Mouse (Mus musculus): ENCODE data around the gene Qprt. TPM values are rescaled to one million over a fixed set of nuclear protein-coding genes. Genes with fewer than 3 reads are reported as not detected.

Qprt gene
- total RNA-seq, 2 experiments from 2014 or later, result 0.25 TPM; not detected in 1

GRCm38 (mm10) chr7:127082995-127083394 is 39.0 kb downstream of the Qprt start:
- DNase-seq (ENCODE audit: low spot score in 2 of 2), result no peak
- intact Hi-C loops (cut with DNase I), result no loop called here

GRCm38 (mm10) chr7:127082271-127082670 is 39.8 kb downstream of the Qprt start:
- DNase-seq (ENCODE audit: low spot score in 2 of 2), result no peak
- intact Hi-C loops (cut with DNase I), result no loop called here

DNA sequence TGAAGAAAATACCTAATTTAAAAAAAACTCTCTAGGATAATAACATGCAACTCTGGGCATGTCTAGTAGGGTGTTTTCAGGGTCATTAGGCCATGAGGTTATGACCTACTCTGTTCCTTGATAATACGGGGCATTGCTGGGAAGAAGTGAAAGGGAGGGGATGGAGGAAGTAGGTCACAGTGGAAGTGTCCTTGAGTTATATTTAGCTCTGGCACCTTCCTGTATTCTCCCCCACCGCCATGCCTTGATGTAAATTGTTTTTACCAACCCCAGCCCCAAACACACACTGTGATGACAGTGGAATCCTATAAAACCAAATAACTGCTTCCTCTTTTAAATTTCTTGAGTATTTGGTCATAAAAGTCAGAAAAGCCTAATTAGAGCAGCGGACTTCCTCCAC is 42.0 kb downstream of the Qprt start:
- intact Hi-C loops (cut with DNase I), result no loop called here
- DNase-seq (ENCODE audit: low spot score in 2 of 2), result no peak

- intact Hi-C loops (cut with DNase I), result no loop called here
- no peak for DNase-seq (ENCODE audit: low spot score in 2 of 2)
Observed at GRCm38 (mm10) chr7:127077692-127078091, 44.3 kb downstream of the Qprt start.

DNA sequence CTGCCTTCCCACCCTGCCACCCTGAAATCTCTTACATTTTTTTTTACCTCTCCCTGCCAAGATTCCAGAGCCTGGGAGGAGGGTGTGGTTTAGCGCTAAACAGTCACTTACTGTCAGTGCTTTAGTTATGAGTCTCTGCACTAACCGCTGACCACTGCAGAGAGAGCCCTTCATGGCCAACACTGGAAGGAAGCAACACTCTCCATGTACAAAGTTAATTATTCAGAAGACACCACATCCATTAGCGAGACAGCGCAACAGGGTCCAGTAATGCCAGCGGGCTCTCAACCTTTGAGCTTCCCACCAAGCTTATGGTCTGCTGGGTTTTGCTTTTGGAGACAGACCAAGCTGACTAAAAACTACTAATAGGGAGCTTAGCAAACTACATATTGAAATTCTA is 45.8 kb downstream of the Qprt start:
- intact Hi-C loops (cut with DNase I), result no loop called here
- DNase-seq (ENCODE audit: low spot score in 2 of 2), result no peak

GRCm38 (mm10) chr7:127073221-127073620 is 48.8 kb downstream of the Qprt start:
- no peak for DNase-seq (ENCODE audit: low spot score in 2 of 2)
- intact Hi-C loops (cut with DNase I), result no loop called here

DNA sequence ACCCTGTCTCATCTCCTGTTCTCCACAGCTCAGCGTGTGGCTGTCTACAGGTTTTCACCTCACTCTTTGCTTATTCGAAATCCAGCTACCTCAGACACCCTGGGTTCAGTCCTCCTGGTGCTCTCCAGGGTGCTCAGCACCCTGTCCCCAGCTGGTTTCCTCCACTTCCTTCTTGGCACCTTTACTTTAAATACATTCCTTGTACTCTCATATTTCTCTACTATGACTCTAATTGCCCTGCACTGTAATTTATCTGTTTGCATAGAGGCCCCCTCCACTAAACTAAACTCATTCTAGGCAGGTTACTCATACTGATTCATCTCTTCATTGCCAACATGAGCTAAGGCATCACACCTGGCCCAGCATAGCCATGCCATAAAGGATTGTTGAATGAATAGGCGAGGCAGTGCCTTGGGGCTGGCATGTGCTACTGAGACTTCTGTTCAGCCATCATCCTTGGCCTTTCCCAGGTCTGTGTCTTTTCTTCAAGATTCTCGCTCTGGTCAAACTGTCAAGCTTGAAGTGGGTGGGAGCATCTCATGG is 51.1 kb downstream of the Qprt start:
- intact Hi-C loops (cut with DNase I), result no loop called here
- no peak for DNase-seq (ENCODE audit: low spot score in 2 of 2)

DNA sequence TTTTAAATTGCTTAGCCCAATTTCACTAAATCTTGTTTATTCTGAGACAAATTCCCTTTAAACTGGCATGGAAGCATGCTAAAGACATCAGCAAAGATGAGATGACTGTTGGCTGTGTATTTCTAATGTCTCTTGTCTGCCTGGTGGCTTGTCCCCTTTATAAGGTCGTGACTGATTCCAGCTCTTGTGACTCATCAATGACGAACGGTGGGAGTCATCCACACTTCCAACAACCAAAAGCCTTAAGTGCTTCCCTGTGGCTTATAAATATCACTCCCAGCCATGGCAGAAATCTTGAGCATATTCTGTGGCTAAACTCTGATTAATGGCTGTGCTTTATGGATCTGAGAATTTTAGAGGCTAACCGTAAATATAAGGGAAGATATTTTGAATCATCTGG is 55.7 kb downstream of the Qprt start:
- intact Hi-C loops (cut with DNase I), result no loop called here
- no peak for DNase-seq (ENCODE audit: low spot score in 2 of 2)

DNA sequence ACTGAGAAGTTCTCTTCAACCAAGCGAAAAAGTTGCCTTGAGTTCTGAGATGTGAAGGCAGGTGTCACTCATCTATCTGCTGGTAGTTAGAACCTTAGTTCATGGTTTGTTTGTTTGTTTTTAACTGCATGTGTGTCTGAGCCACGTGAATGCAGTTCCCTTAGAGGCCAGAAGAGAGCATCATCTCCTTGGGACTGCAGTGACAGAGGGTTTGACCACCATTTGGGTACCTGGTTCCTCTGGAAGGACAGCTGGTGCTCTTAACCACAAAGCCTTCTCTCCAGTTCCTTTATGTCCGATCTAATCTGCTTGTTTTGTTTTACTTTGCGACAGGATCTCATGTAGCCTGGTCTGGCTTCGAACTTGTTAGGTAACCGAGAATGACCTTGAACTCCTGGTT is 56.5 kb downstream of the Qprt start:
- intact Hi-C loops (cut with DNase I), result no loop called here
- no peak for DNase-seq (ENCODE audit: low spot score in 2 of 2)

Other genes with a start within 250 kb of the Qprt start
- gene Taok2, start 237.5 kb downstream of the Qprt start, total RNA-seq (2021), result 100 to 1,000 TPM; 163 to 169 TPM
- 10 to 100 TPM; 21.1 to 23.7 TPM for gene Tmem219, start 199.3 kb downstream of the Qprt start, total RNA-seq (2021)
- gene Kctd13, start 193.3 kb downstream of the Qprt start, total RNA-seq (2021), result 100 to 1,000 TPM; 144 to 151 TPM
- gene Asphd1, start 172.6 kb downstream of the Qprt start, total RNA-seq (2021), result 10 to 100 TPM; 49.1 to 52.0 TPM
- gene Sez6l2, start 171.7 kb downstream of the Qprt start, total RNA-seq (2021), result 100 to 1,000 TPM; 335 to 339 TPM
- 100 to 1,000 TPM; 187 to 196 TPM for gene Cdipt, start 146.3 kb downstream of the Qprt start, total RNA-seq (2021)
- under 1 TPM in 1 of 2 experiments, not detected in 1; 0.42 TPM for gene Cdiptos, start 146.1 kb downstream of the Qprt start, total RNA-seq (2021)
- gene Mvp, start 107.6 kb downstream of the Qprt start, total RNA-seq (2021), result 1 to 10 TPM; 4.9 to 5.1 TPM
- not detected for gene Pagr1b, start 105.7 kb downstream of the Qprt start, total RNA-seq (2021)
- gene Pagr1a, start 104.9 kb downstream of the Qprt start, total RNA-seq (2021), result 10 to 100 TPM; 14.5 to 19.3 TPM
- 10 to 100 TPM; 33.6 to 43.7 TPM for gene Gm42742, start 101.1 kb downstream of the Qprt start, total RNA-seq (2021)
- gene Prrt2, start 101.0 kb downstream of the Qprt start, total RNA-seq (2021), result 100 to 1,000 TPM; 165 to 186 TPM
- gene Maz, start 95.2 kb downstream of the Qprt start, total RNA-seq (2021), result 100 to 1,000 TPM; 260 to 271 TPM
- 10 to 100 TPM in 1 of 2 experiments, 1 to 10 TPM in 1; 9.6 to 10.4 TPM for gene Kif22, start 79.8 kb downstream of the Qprt start, total RNA-seq (2021)
- gene Zg16, start 34.9 kb downstream of the Qprt start, total RNA-seq (2021), result not detected
- 1 to 10 TPM; 1.3 to 1.6 TPM for gene AI467606, start 30.9 kb downstream of the Qprt start, total RNA-seq (2021)
- gene Spn, start 15.6 kb upstream of the Qprt start, total RNA-seq (2021), result under 1 TPM in 1 of 2 experiments, not detected in 1; 0.11 TPM
- gene Cd2bp2, start 73.8 kb upstream of the Qprt start, total RNA-seq (2021), result 10 to 100 TPM; 73.9 to 84.5 TPM
- 10 to 100 TPM; 82.8 to 83.9 TPM for gene Tbc1d10b, start 86.2 kb upstream of the Qprt start, total RNA-seq (2021)
- 1 to 10 TPM; 1.7 to 4.2 TPM for gene Mylpf, start 86.7 kb upstream of the Qprt start, total RNA-seq (2021)
- gene Zfp553, start 110.8 kb upstream of the Qprt start, total RNA-seq (2021), result 10 to 100 TPM; 17.7 to 19.2 TPM
- 1 to 10 TPM; 5.9 to 6.3 TPM for gene Sept1, start 110.9 kb upstream of the Qprt start, total RNA-seq (2021)
- gene Zfp771, start 122.0 kb upstream of the Qprt start, total RNA-seq (2021), result 10 to 100 TPM; 62.0 to 63.9 TPM
- gene Dctpp1, start 138.5 kb upstream of the Qprt start, total RNA-seq (2021), result 10 to 100 TPM; 32.1 to 38.3 TPM
- gene Sephs2, start 151.8 kb upstream of the Qprt start, total RNA-seq (2021), result 10 to 100 TPM; 45.9 to 50.3 TPM
- under 1 TPM; 0.59 to 0.72 TPM for gene Itgal, start 174.0 kb upstream of the Qprt start, total RNA-seq (2021)
- 10 to 100 TPM; 10.9 to 13.0 TPM for gene Zfp768, start 223.4 kb upstream of the Qprt start, total RNA-seq (2021)